Mouse (Mus musculus) T-helper 2 cell (primary cell): ENCODE measurements around the gene Alpk3.

ENCODE experiments used
- in situ Hi-C: fragments of 300-600 bp; cut with MboI, MseI; formaldehyde crosslinking; loops from one replicate; pipeline ENCODE4 v1.15.1; 2025; ENCODE audit warnings: high pct_unique_total_duplicates

Gene Alpk3

DNA sequence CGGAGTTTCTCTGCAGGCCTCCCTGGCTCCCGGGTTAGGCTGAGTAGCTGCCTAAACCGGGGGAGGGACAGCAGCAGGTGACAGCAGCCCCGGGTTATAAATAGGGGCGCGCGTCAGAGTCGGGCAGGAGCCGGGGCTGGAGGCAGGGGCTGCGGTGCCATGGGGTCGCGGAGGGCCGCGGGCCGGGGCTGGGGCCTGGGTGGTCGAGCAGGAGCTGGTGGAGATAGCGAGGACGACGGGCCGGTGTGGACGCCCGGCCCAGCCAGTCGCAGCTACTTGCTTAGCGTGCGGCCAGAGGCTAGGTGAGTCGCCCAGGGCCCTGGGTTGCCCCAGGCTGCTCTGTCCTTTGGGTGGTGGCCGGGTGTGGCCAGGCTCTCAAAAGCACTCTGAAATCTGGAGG, at the start of gene Alpk3:
Alpk3 (plus strand) TSS at position 130 of the 400 bp plus-strand sequence.
- in situ Hi-C loops = loop anchor here (5.0 kb wide), 1 partner anchor 85 kb away; no protein-coding TSS in a partner anchor

DNA sequence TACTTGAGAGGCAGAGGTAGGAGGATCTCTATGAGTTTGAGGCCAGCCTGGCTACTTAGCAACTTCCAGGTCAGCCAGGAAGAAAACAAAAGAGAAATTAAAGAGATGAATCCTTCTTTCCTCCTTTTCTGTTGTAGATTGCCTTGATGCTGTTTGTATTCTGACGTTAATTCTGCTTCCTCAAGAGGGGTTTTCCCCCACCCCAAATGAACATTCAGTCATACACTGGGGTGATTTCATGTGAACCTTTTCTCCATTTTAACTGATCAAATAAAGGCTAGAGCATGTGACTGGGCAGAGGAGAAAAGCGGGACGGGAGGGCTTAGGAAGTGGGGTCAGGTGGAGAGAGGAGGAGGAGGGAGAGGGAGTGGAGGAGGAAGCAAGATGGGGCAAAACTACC, 49.1 kb upstream of the Alpk3 start:
- in situ Hi-C loops = no loop called here

DNA sequence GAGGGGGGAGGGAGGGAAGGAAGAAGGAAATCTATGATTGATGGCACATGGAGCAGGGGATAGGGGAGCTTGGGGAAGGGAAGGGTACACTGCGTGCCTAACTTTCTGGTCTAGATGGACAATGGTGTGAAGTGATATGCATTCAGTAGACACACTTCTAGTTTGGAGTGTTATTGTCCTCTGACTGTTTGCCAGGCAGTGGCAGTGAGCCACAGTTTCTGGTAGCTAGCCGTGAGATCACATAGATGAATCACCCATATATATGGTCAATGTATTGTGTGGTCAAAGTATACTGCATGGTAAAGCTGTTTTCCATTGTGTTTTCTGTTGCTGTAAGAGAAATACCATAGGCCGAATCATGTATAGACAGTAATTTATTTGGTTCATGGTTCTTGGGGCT, 45.8 kb upstream of the Alpk3 start:
- in situ Hi-C loops = no loop called here

DNA sequence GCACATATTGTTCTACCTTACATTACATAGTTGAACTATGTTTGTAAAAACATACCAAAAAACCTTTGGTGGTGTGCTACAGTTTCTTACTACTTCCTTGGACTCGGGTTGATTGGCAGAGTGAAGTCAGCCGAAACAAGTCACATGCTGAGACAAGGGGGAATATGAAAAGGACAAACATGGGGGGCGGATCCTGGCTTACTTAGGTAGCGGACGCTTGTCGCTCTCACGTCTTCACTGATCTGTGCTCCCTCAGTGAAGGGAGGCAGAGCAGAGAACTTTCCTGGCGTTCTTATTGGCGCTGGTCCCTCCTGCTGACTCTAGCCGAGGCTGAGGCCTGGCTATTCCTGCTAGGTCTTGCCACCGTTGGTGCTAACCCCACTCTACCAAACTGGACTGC, 37.1 kb upstream of the Alpk3 start:
- in situ Hi-C loops = no loop called here

DNA sequence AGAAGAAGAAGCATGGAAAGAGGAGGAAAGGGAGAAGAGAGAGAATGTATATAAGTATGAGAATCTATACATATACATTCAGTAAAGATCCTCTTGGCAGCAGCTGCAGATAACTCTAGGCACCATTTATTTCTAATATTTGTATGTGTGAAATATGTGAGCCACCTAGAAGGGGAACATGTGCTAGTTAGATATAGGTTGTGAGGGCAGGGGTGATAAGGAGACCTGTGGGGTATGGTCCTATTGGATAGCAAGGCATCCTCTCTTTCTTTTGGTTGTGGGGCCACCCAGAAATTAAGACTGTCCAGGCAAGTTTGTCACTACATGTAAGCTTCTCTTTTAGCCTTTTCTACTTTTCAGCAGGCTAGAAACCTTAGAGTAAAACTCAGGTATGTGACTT, 34.7 kb upstream of the Alpk3 start:
- in situ Hi-C loops = no loop called here

DNA sequence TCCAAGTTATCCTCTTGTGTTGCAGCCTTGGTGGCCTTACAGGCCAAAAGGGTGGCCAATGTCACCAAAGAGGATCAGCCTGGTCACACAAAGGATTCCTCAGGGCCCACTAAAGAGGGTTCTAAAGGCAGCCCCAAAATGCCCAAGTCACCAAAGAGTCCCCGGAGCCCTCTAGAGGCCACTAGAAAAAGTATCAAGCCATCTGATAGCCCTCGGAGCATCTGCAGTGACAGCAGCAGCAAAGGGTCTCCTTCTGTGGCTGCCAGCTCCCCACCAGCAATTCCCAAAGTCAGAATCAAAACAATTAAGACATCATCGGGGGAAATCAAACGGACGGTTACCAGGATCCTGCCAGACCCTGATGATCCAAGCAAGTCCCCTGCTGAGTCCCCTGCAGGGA, 33.3 kb upstream of the Alpk3 start:
- in situ Hi-C loops = no loop called here

DNA sequence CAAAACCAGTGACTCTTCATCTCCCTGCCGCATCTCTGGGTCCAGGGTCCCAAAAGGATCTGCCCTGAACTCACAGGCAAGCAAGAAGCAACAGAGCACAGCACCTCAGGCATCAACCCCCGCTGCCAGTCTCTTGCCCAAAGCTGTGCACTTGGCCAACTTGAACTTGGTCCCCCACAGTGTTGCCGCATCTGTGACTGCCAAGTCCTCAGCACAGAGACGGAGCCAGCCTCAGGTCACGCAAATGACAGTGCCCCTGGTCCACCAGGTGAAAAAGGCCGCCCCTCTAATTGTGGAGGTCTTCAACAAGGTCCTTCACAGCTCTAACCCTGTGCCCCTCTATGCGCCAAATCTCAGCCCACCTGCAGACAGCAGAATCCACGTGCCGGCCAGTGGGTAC, 32.7 kb upstream of the Alpk3 start:
- in situ Hi-C loops = no loop called here

DNA sequence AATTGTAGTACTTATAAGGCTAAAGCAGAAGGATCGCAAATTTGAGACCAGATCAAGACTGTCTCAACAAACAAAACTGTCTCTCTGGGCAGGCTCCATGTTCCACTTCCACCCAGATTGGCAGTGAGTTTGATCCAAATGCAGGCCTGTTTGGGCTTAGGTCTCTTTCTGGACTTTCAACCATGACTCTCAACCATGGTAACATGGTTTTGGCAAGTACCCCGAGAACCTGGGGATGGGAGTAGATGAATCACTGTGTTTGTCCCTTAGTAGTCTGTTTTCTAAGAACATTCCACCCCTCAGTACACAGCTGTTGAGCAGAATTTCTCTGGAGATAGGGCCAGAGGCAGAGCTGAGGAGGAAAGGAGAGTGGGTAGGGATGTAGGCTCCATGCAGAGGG, 31.6 kb upstream of the Alpk3 start:
- in situ Hi-C loops = no loop called here

DNA sequence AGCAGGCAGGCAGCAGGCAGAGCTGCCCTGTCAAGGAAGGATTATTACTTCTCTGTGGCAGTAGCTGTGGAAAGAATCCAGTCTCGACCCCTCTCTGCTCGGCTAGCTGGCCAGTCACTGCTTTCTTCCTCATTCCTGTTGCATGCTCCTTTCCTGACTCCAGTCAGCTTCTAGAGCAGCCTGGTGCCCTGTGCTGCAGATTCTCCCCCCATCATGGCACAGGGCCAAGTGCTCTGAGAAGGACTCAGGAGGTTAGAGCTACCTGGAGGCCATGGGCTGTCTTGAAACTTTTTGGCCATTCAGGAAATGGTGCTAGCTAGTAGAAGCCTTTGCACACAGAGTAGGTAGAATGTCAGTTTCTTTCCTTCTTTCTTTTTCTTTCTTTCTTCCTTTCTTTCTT, 17.7 kb upstream of the Alpk3 start:
- in situ Hi-C loops = no loop called here

DNA sequence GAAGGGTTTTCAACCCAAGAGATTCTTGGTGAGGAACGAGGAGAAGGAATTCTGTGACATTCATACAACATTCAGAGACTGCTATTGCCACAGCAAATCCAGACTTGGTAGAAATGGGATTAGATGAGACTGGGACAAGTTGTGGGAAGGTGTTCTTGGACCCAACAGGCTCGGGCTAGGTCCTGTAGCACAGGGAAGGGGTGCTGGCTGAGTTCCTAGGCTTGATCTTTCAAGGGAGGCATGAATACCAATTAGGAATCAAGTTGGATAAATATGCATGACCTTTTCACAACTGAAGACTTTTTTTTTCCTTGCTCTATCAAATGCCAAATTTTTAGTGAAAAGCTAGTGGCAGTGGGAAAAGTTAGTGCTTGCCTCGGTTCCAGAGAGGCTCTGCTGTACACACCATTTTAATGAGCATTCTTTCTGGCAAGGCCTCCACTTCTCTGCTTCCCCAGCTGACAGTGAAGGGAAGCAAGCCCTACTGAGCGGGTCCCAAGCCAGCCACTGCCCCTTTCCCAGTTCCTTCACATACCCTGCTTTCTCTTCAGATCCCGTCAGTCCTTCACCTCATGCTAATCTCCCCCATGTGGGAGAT, 14.3 kb upstream of the Alpk3 start:
- in situ Hi-C loops = no loop called here

DNA sequence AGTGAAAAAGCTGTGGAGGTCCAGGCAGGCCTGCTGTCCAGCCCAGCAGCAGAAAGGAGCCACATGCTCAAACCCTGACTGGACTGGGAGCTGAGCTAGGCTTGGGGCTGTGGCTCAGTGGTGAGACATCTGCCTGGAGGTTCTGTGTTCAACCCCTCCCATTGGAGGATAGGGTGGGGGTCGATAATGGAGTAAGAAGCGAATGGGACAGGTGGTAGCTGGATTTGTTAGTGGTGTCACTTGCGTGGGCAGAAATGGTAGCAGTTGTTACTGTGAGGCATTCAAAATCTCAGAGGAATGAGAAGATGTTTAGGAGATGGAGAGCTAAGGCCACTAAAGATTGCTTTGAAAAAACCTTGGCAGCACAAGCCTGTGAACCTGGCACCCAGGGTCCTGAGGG, 9.6 kb upstream of the Alpk3 start:
- in situ Hi-C loops = no loop called here

DNA sequence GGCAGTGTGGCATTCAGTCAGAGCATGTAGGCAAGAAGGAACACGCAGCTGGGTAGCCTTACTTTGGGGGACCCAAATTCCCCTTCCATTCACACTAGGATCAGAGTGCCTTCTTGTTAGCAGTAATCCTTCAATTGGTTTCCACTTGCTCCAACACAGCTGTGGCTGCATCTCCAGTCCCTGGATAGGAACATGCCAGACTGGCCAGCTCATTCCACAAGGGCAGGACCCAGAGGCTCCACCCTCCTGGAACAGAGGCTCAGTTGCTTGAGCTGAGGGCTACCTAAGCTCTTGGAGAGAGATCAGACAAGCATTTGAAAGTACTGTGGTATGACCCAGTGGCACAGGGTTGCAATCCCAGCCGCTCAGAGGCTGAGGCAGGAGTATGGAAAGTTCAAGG, 8.9 kb upstream of the Alpk3 start:
- in situ Hi-C loops = no loop called here

DNA sequence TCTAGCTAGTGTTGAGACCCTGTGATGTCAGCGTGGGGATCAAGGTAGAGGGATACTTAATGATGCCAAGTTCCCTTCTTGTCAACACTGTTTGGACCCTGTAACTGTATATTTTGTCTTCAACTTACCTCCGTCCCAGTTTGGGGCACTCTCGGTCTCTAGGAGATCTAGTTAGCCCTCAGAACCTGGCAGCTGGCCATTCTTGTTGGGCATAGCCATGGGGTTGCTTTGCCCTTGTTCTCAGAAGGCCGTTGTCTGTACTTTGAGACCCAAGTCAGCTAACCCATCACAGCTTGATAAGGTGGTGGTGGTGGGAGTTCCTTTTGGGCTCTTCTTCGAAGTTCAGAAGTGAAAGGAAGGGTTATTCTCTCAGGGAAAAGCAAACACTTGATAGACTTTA, 7.4 kb upstream of the Alpk3 start:
- in situ Hi-C loops = no loop called here

DNA sequence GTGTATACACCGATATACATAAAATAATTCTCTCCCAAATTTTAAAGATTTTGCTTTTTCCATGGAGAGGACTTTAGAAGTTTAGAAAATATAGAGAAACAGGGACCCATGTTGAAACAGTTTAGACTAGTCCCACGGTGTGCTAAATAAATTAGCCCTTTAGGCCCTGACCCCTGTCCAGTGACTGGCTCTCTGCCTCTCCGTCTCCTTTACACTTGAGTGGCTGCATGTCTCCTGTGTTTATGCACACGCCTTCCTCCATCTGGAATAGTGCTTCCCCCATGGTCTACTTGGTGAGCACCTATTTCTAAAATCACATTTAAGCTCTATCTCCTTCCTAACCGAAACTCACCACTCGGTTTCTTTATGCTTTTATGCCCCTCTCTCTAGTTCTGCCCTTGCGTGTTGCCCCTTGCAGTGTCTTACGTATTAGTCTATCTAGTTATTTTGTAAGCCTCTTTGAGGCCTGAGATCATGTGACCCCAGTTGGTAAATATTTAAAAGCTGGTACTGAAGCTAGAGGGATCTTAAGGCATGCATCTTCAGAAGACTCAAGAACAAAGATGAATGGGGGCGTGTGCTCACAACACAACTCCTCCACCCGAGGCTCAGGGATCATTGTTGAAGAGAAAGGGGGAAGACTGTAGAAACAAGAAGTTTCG, 1.6 kb upstream of the Alpk3 start:
- in situ Hi-C loops = loop anchor here (5.0 kb wide), 1 partner anchor 84 kb away; no protein-coding TSS in a partner anchor

DNA sequence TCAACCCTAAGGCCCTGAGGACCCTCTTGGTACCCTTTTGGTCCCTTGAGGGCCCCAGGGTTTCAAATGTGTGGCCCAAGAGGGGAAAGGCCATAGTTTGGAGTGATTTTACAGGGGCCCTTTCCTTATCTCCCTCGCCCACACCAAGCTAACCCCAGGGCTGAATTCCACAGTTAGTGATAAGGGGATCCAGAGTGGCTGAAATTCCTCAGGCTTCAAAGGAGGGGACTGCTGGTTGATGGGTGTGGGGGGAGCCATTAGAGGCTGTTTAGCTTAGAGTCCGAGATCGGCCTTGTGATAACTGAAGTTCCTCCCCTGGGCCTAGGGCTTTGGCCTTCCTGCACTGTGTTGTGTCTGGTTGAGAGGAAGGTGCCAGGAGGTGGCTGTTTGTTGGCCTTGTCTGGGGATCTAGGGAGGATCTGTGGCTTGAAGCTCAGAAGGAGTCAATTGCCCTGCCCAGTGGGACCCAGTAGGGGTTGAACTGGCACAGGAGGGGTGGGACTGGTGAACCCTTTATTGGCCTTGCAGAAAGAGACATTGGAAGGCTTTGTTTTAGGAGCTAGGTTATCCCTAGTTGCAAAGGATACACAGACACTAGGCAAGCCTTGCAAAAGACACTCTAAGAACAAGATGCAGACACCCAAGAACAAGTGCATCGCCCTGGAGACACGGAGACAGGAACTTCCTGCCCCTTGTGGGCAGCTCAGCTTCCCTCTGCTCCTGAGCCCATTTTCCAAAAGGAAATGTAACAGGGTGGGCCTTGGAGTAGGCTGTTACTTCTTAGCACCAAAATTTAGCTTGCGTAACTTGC, 706 bp downstream of the Alpk3 start:
- in situ Hi-C loops = loop anchor here (5.0 kb wide), 1 partner anchor 86 kb away; no protein-coding TSS in a partner anchor

DNA sequence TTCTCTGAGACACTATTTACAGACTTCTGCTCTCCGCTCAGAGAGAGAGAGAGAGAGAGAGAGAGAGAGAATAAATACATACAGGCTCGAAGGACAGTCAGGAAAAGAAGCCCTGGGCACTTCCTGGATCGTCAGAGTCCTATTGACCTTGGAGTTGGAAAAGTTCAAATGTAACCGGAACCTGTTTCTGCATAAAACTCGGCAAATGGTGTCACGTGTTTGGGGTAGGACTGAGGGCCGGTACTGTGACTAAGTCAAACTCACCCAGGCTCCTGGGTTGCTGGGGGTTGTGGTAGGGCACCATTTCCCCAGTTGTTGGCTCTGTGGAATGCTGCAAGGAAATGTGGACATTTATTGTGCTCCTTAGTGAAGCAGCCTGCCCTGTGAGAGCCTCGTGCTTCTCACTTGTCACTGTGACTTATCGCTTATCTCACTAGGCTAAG, 1.3 kb downstream of the Alpk3 start:
- in situ Hi-C loops = loop anchor here (5.0 kb wide), 1 partner anchor 86 kb away; no protein-coding TSS in a partner anchor

DNA sequence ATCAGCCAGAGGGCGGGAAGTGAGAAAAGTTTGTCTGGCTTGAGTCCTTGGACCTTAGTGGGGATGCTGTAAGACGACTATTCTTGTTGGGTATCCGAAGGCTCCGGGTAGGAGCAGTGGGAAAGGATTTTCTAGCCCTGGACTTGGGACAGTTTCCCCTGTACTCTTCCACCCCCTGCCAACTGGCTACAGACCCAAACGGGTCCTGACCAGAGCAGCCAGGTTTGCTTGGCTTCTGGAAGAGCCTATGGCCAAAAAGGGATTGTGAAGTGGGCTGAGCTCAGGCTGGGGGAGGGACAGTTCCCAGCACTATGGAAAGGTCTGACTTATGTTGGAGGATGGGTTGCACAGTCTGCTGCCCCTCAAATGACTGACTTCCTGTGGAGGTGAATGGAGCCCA, 2.0 kb downstream of the Alpk3 start:
- in situ Hi-C loops = loop anchor here (5.0 kb wide), 1 partner anchor 87 kb away; no protein-coding TSS in a partner anchor

DNA sequence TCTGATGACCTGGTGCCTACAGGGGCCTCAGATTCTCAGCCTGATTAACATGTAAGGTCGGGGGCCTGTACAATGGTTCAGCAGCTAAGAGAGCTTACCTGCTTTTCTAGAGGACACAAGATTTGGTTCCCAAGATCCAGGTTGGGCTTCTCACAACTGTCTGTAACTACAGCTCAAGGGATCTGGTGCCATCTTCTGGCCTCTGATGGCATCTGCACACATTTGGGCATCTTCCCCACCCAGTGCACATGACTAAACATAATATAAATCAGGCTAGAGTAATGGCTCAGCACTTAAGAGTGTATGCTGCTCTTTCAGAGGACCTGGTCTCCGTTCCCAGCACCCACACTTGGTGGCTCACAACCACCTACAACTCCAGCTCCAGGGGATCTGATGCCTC, 3.5 kb downstream of the Alpk3 start:
- in situ Hi-C loops = no loop called here

DNA sequence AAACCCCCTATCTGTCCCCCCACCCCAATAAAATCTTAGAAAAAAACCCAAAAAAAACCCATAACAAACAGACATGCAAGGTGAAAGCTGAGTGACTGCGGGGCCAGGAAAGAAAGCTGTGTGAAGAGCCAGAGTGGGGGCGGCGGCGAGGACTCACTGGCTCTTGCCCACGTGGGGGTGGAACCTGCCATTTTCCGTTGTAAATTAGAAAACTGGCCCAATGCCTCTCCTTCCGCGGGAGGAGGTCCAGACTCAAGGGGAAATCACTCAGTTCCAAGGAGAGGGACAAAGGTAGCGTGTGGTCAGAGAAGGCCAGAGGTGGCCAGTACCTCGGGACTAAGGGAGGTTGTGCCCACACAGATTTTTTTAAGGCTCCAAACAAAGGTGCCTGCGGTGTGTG, 4.5 kb downstream of the Alpk3 start:
- in situ Hi-C loops = no loop called here

DNA sequence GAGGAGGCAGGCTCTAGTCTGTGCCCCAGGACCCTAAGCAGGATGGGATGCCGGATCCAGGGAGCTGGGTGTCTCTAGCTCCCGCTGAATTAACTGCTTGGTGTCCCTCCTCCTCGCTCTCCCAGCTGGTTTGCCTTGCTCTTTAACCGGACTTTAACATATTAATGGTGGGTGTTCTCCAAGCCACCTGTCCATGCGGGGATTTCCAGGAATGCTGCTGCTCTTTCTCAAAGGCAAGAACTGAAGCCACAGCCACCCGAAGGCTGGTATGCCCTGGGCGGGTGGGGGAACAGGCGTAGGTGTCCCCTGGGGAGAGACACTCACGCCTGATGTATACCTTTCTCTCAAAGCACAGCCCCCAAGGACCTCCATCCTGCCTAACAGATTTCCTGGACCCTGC, 5.9 kb downstream of the Alpk3 start:
- in situ Hi-C loops = no loop called here

DNA sequence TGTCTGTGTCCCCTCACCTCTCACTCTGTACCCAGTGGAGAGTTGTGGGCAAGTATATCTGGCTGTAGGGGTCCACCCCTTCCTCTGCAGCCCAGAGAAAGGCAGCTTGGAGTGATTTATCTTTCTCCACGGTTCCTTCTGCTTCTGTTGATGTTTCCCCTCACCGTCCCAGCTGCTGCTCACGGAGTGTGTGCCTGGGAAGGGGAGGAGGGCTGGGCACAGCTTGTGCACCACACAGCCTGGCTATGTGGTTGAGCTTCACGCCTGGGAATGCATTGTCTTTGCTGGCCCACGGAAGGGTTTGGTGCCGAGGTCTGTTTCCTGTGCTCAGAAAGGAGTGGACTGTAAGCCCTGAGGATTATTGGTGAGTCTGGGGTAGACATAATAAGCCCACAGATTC, 9.3 kb downstream of the Alpk3 start:
- in situ Hi-C loops = no loop called here

DNA sequence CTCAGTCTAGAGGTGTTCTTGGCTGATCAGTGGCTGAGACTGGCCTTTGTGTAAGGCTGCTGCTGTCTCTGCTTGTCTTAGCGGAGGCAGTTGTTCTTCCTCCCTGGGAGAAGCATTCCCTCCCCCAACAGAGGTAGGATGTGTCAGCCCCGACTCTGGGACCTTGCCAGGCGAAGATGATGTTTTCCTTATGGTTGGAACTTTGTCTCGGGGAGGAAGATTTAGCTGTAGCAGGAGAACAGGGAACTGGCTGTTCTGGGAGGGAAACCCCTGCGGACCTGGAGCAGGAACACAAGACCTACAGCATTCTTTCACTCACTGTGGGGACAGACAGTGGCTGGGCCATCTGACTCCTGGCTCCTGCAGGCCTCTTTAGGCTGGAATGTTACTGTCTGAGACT, 15.1 kb downstream of the Alpk3 start:
- in situ Hi-C loops = no loop called here

DNA sequence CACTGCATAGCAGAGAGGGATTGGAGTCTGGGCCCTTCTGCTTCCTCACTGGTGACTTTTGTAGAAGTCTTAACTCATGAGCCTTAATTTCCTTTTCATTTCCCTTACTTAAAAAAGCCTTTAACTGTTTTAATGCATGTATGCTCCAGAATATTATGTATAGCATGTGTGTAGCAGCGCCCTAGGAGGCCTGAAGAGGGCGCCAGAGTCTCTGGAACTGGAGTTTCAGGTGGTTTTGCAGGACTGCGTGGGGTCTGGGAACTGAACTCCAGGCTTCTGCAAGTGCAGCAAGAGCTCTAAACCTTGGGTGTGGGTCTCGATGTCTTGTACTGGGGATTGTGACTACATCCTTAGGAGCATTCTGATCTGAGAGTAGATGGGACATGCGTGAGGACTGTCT, 15.9 kb downstream of the Alpk3 start:
- in situ Hi-C loops = no loop called here
